Mouse (Mus musculus) kidney, postnatal 14 days (tissue): ENCODE measurements around the gene Rbm15b.

Experiments used
- DNase-seq: peaks from one replicate; pipeline ENCODE4 v3.0.0; 2022; ENCODE audit warnings: mixed read lengths

Rbm15b gene

DNA sequence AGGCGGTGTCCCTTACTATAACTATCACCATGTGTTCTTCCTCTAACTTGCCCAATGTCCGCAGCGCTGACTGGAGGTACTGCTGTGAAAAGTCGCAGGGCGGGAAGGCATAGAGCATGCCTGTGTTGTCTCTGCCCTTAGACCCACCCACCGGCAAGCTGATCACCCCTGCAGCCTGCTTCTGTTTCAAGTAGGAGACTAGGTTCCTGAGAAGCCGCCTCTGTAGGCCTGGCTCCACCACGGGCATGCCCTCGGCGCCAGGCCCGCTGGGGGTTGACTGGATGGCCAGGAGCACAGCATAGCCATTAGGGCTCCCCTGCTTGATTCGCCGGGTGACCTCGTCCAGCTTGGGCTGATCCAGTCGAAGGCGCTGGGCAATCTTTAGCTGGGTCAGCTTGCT is 2.9 kb downstream of the Rbm15b start:
- no peak for DNase-seq

DNA sequence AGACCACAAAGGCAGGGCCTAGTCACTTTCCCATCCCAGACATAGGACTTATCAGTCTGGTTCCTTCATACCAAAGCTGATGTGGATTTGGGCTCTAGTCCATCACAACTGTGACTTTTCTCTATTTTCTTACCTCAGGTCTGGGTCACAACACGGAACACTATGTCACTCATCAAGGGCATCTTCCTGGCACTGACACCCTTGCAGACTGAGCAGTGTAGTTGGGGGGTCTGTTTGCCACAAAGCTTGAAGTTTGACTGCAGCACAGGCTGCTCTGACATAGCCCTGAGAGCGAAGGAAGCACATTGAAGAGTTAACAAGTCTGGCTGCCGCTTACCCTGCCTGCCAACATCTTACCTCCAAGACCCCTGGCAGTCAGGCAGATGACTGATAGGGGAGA is 4.1 kb downstream of the Rbm15b start:
- DNase-seq, result no peak

GRCm38 (mm10) chr9:106882176-106882575 is 5.1 kb downstream of the Rbm15b start:
- DNase-seq, result no peak

DNA sequence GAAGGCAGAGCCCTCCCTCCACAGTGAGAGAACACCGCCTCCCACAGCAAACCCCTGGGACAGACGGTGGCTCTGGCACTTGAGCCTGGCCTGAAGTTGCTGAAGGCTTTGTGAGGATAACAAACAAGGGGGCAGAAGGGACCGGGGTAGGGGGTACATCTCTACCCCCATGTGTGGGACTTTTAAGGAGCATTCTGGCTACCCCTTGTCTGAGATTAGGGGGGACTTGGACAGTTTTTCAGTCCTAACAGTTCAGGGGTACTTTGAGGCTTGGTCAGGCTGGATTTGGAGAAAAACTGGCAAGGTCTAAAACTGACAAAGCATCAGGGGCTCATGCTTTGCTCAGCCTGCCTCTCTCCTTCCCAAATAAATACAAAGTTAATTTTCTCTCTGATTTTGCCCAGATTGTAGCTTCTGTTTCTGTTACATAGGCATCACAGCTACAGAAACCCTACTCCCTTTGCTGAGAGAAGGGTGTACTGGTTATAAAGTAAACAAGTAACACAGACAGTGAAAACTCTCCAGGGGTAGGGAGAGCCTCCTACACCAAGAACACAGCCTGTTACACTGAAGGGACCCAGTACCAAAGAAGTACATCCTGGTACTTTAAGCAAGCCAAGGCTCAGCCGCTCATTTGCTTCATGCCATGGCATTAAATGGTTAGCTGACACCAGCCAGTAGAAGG is 6.0 kb downstream of the Rbm15b start:
- DNase-seq, result no peak

GRCm38 (mm10) chr9:106879471-106879870 is 7.8 kb downstream of the Rbm15b start:
- no peak for DNase-seq

DNA sequence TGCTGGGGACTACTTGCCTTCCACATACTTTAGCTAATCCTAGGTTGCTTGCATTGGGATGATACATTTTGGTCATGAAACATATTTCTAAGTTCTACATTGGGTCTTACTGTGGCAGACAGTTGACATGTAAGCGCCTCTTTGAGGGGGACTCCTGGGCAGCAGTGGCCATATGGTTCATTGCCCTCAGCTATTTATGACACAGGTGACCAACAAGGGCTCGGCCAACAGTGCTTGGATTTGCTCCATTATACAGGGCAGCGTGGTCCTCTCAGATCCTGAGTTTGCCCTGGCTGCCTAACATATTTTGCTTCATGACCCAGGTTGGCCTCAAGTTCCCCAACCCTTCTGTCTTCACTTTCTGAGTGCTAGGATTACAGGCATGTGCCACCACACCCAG is 10.6 kb downstream of the Rbm15b start:
- no peak for DNase-seq

- no peak for DNase-seq
These were observed 13.0 kb downstream of the Rbm15b start for GRCm38 (mm10) chr9:106874216-106874615.

DNA sequence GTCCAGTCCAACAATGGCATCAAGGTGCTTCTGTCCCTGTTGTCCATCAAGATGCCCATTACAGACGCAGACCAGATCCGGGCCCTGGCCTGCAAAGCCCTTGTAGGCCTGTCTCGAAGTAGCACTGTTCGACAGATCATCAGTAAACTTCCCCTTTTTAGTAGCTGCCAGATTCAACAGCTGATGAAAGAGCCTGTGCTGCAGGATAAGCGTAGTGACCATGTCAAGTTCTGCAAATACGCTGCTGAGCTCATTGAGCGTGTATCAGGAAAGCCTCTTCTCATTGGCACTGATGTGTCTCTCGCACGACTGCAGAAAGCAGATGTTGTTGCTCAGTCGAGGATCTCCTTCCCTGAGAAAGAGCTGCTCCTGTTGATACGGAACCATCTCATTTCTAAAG is 29.2 kb downstream of the Rbm15b start:
- no peak for DNase-seq

GRCm38 (mm10) chr9:106856664-106857063 is 30.6 kb downstream of the Rbm15b start:
- DNase-seq, result no peak

GRCm38 (mm10) chr9:106842800-106843199 is 44.4 kb downstream of the Rbm15b start:
- DNase-seq, result no peak

DNA sequence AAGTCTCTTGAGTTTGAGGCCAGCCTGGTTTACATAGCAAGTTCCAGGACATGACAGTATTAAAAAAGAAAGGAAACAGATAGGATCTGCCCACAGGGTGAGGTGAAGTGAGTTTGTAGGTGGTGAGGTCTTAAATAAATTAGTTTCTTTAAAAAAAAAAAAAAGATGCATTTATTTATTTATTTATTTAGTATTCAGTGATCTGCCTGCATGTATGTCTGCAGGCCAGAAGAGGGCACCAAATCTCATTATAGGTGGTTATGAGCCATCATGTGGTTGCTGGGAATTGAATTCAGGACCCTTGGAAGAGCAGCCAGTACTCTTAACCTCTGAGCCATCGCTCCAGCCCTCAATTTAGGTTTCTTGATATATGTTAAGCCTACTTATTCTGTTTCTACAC is 46.7 kb downstream of the Rbm15b start:
- DNase-seq, result no peak
